Mouse (Mus musculus) cerebellum, adult 9-10 months (tissue): ENCODE results near the gene Hoxc4.

Source experiments
- DNase-seq: peaks from one replicate; pipeline ENCODE4 v3.0.0; 2022

Gene Hoxc4

DNA sequence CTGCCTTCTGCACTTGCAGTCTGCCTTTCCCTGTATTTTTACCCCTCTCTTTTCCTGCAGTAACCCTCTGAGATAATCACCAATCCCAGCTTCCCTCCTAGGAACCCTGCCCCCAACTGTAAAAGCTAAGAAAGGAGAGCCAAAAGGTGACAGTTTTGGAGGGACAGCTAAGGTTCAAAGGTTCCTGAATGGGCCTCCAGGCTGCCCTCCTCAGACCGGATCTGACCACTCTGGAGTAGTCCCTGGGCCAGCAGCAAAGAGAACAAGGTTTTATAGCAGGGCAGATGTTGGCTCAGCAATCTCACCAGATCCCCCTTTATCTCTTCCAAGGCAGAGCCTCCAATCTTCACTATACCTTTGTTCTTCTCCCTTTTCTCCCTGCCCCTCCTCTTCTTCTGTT is 23.5 kb downstream of the Hoxc4 start:
- no peak for DNase-seq

DNA sequence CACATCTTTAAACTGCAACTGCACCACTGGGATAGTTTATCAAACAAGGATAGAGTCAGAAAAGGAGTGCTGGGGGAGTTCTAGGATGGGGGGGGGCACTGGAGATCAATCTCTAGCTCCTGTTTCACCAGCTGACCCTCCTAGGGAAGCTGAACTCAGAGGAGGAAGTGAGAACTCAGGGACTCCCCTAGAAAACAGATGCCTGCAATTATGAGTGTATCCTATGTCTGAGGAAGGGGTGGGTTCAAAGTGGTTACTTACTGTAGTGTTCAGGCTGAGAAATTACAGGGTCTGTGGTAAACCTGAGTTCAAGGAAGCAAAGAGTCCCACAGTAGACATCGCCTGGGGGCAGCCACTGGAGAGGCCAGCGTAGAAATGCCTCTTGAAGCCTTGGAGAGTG is 32.9 kb downstream of the Hoxc4 start:
- no peak for DNase-seq

DNA sequence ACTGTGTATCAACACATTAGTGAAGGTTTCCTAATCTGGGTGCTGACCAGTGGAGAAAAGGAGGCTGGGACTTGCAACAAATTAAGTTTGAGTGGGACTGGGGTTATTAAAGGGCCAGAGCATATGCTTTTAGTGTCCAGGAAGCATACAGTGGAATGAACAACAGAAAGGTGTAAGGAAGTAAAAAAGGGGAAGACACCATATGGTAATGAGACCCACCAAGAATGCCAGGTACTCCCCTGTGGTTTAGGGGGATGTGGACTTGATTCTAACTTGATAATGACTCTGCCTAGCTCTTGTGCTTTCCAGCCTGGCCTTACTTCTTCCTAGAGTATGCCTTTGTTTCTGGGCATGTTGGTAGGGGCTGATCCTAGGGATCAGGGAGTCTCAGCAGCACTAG is 34.5 kb downstream of the Hoxc4 start:
- DNase-seq: no peak

- DNase-seq: no peak
Observed at GRCm38 (mm10) chr15:103056396-103056795, 37.7 kb downstream of the Hoxc4 start.

DNA sequence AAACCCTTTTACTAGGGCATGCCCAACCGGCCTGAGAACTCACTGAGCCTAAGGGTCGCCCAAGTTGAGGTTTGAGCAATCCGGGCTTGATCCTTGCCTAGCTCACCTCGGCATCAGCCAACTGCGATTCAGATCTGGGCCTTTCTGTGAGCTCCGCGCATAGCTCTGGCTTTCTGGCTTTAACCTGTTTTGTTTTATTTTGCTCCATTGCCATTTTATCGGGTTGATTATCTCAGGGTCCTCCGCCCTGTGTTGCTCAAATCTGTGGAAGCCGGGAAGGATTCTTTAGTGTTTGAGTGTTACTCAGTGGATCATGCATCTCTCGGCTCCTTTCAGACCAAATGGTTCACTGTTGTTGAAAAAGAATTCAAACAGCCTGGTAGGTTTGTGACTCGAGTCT is 40.0 kb downstream of the Hoxc4 start:
- DNase-seq: no peak

GRCm38 (mm10) chr15:103059393-103059992 is 40.8 kb downstream of the Hoxc4 start:
- DNase-seq: no peak

DNA sequence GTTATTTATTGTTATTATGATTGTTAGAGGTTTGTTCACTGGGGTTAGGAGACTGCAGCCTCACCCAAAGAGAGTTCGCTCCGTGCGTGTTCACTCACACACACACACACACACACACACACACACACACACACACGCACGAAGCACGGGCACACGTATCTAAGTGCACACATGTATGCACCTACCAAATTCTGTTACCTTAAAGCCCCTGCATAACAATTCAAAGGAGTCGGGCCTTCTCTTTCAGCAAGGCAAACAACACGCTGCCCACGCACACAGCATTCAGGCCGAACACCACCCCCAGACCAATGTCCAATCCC is 41.2 kb downstream of the Hoxc4 start:
- DNase-seq: no peak

GRCm38 (mm10) chr15:103060341-103061130 is 41.8 kb downstream of the Hoxc4 start:
- no peak for DNase-seq

DNA sequence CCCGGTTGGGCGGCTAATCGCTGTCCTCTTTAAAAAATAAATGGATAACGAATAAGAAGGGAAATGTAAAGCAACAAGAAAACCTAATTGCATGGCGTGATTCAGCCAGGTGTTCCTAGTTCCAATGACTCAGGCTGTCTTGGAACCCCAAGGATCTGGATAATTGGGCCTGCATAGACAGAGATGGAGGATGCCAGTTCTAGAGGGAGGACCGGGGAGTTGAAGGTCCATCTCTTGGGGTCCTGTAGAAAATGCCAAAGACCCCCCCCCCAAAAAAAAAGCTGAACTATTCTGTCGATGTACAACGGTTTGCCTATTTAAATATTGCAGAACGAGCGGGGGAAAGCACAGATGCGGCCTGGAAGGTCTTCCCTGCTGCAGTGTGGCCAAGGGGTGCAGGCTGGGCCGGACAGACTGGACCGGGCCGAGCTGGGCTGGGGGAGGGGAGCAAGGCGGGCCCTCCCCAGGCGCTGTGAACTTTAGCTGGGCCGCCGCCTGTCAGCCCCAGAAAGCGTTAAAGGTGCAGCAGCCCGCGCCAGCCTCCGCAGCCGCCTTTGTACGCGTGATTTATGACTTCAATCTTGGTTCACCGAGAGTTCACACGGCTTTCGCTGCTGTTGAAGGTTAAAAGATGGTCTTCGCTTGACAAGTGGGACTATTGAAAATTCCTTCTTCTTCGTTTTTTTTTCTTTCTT is 42.5 kb downstream of the Hoxc4 start:
- no peak for DNase-seq

DNA sequence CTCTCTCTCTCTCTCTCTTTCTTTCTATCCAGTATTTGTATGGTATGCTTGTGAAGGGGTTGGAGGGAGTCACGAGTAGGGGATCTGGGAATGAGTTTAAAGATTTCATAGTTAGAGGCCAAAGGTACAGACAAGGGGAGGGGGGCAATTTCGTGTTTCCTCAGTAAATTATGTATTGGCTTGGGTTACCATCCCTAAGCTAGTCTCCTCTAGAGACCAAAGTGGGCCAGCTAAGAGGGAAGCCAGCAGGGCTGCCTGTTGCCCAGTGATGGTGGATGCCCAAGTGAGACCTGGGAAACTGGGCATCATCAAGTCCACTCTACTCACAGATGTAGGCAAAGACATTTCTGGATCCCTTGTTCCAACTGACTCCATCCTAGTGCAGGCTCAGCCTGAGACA is 43.3 kb downstream of the Hoxc4 start:
- no peak for DNase-seq

GRCm38 (mm10) chr15:103065642-103066041 is 46.9 kb downstream of the Hoxc4 start:
- no peak for DNase-seq

GRCm38 (mm10) chr15:103067701-103068100 is 49.0 kb downstream of the Hoxc4 start:
- DNase-seq: no peak

- DNase-seq: no peak
Observed at GRCm38 (mm10) chr15:103069173-103069572, 50.4 kb downstream of the Hoxc4 start.

DNA sequence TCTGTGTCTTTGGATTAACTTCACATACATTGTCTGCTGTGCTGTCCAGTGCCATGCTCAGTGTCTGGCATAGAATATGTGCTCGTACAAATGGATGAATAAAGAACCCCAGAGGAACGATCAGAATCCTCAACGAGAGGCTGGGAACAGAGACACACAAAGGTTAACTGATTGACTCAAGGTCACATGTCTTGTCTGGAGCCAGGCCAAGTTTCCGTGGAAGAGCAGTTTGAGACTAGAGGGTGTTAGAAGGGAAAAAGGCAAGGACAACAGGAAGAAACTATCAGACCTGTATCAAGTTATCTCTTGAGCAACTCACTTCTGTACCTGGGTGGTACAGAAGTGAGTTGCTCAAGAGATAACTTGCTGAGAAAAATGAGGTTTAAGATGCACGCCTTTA is 52.5 kb downstream of the Hoxc4 start:
- DNase-seq: no peak

- DNase-seq: no peak
Observed at GRCm38 (mm10) chr15:103074663-103075415, 56.1 kb downstream of the Hoxc4 start.

- no peak for DNase-seq
Observed at GRCm38 (mm10) chr15:103077673-103078072, 58.9 kb downstream of the Hoxc4 start.

- no peak for DNase-seq
Observed at GRCm38 (mm10) chr15:103082622-103083021, 63.9 kb downstream of the Hoxc4 start.

DNA sequence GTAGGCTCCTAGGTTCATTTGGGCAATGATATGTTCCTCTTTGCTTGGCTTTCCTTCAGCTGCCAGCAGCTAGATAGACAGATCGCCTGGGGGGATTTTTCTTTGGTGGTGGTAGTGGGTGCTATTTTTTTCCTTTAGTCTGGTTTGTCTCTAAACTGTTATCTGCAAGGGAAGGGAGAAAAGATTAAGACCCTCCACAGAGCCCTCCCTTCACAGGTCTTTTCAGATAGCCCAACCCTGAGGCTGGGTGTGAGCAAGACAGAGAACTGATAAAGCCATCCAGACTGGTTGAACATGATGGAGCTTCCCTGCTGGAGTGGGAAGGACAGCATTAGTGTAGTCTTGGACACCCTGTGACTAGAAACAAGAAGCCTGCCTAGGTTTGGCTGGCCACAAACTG is 64.9 kb downstream of the Hoxc4 start:
- DNase-seq: no peak

- no peak for DNase-seq
Observed at GRCm38 (mm10) chr15:103084944-103085343, 66.2 kb downstream of the Hoxc4 start.

DNA sequence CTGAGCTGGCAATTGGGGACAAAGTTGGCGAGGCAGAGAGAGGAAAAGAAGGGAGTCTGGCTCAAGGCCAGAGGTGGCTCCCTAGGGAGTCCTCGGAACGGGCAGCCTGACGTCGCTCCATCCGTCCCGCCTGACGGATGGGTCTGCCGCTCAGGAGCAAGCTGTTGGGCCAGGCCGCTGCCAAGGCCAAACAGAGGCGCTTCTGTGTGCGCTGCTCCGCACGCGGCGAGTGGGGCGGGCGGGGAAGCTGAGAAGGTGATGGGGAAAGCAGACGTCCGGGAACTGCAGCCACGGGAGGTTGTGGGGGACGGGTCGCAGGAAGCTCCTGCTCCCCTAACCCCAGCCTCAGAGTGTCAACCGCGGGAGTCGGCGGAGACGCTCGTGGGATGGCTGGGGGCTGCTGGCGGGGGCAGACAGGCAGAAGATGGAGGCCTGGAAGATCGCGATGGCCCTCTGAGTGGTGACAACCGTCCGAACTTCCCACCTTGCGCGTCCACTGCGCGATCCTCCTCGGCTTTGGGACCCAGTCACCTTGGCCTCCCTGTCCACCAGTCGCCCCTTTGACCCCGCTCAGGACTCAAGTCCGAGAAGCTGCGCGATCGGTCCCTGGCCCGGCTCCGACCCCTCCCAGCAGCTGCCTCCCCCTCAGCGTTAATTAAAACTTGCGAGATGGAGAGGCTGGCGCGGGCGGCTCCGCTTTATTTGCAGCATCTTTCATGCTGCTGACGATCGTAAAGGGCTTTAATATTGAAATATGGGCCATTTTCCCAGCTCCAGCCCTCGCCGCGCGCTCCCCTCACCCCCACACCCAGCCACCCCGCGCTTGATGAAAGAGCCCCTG is 67.3 kb downstream of the Hoxc4 start:
- DNase-seq: no peak
